Mouse (Mus musculus): ENCODE results near the gene Clec11a. TPM values are rescaled to one million over a fixed set of nuclear protein-coding genes. Genes with fewer than 3 reads are reported as not detected.

The Clec11a gene
- total RNA-seq, 2 experiments from 2014 or later = 3.3 to 3.6 TPM

DNA sequence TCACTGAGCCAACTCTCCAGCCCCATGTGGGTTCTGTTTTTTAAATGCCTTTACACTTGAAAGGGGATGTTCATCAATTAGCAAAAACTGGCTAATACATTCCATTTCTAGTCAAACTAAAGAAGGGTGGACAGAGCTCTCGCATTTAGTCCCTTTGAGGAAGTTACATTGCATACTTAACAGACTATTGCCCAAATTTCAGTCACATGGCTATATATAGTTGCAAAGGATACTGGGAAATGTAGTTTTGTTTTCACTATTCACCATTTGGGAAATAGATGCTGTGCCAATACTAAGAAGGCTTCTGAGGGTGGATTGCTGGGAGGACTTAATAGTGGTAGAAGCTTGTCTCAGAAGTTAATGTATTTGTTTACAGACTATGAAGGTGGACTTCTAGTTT is 25.7 kb downstream of the Clec11a start:
- DNase-seq (ENCODE audit: low spot score in 2 of 2) = no peak

DNA sequence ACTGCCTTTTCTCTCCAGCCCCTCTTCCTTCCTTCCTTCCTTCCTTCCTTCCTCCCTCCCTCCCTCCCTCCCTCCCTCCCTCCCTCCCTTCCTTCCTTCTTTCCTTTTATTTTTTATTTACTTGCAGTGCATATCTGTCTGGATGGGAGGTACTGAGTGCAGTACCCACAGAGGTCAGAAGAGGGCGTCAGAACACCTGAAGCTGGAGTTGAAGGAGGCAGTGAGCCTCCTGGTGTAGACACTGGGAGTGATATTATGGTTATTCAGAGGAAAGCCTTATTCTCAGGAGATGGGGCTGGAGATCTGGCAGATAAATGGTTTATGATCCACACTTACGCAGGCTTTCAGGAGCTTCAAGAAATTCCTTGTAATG is 29.5 kb downstream of the Clec11a start:
- peak in 1 of 2 experiments; percentile 82 for DNase-seq (ENCODE audit: low spot score in 2 of 2)

DNA sequence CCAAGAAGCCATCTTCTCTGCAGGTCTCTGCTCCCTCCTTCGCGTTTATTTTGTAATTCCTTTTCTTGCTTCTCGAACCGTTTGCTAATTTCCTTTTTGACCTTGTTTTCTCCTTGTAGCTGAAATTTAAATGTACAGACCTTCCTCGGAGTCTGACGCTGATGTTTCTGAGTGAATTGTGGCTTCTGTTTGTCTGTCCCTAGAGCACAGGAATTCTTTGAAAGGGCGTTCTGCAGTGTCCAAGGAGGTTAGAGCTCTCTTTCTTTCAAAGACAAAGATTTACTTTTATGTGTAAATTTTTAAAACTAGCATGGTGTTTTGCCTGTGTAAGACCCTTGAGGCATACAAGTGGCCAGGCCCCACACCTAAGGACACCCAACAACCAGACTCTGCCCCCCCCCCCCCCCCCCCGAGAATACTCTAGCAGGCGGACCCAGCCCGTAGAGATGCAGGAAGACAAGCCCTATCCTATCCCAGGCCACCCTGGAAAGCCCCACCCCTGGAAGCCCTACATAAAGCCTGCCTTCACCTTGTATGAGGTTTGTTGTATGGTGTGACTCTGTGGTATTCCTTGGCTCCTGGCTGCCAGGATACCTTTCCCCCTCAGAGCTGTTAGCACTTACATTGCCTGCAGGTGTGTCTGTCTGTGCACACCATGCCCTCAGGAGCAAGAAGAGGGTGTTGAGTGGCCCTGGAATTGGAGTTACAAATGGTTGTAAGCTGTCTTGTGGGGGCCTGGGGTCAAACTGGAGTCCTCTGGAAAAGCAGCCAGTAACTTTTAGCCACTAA is 30.0 kb downstream of the Clec11a start:
- no peak for DNase-seq (ENCODE audit: low spot score in 2 of 2)

DNA sequence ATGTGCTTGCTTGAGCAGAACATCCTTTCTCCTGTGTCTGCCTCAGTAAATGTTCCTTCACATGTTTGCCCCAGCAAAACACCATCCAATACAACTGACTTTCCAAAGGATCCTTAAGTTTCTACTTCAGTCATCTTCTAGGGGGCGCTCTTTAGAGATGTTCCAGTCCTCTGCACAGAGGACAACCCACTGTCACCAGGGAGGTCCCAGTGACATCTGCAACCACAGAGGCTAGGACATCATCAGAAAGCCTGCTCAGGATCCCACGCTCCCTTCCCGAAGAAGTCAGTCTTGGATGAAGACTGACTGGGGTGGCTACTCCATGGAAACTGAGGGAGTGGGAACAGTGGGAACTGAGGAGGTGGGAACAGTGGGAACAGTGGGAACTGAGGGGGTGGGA is 31.2 kb downstream of the Clec11a start:
- DNase-seq (ENCODE audit: low spot score in 2 of 2) = no peak

DNA sequence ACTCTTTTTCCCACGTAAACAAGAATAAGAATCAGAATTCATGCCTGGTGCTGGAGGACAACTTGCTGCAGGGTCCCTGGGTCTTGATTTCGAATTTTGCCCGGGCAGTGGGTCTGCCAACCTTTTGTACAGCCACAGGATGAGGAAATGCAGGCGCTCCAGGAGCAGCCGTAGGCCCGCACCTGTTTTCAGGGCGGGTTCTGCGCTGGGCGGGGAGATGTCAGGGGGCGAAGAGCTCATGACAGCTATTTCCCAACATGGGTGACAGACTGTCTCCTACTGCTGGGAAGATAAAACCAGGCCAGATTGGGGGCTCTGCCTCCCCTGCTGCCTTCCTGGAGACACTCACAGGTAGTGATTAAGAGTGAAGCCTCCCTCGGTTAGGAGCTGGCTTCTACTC is 32.6 kb downstream of the Clec11a start:
- DNase-seq (ENCODE audit: low spot score in 2 of 2) = no peak

DNA sequence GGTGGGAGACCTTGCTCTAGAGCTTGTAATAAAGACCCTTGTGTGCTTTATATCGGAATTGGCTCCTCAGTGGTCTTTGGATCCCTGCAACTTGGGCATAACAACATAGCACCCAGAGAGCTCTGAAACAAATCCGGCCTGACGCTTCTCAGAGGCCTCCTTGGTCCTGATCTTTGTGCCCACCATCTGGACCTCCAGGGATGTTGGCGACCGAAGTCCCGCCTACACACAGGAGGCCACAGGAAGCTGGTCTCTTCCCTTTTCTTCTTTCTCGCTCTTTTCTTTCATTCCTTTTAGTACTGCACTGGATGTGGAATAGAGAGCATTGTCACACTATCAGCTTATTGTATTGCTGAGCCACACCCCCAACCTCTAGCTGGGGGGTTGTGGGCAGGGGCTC is 33.3 kb downstream of the Clec11a start:
- DNase-seq (ENCODE audit: low spot score in 2 of 2) = no peak

DNA sequence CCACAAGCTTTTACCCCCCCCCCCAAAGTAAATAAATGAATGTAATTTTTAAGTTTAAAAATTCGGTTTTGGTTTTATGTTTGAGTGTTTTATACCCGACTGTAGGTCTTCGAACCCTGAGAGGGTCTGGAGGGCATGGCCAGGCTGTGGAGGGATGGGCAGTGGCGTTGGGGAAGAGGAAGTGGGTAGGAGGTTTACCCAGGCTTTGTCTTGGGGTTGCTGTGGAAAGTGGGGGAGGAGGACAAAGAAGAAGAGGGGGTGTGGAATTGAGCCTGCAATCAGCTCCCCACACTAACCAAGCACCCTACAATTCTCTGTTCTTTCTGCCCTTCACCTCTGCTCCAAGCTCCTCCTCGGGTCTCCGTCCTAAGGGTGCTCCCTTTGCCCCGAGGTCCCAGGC is 34.2 kb downstream of the Clec11a start:
- no peak for DNase-seq (ENCODE audit: low spot score in 2 of 2)

DNA sequence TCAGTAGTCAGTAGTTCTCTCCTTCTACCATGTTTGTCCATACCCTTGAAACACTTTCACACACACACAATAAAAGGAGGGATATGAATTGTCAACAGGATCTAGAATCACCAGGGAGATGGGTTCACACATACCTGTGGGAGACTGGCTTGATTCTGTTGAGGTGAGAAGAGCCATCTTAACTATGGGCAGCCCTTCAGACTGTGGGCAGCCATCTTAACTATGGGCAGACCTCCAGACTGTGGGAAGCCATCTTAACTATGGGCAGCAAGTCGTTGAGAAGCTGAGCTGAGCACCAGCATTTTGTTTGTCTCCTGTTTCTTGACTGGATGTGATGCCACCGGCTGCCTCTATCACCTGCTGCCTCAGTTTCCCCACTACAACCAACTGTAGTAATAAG is 35.4 kb downstream of the Clec11a start:
- DNase-seq (ENCODE audit: low spot score in 2 of 2) = no peak

DNA sequence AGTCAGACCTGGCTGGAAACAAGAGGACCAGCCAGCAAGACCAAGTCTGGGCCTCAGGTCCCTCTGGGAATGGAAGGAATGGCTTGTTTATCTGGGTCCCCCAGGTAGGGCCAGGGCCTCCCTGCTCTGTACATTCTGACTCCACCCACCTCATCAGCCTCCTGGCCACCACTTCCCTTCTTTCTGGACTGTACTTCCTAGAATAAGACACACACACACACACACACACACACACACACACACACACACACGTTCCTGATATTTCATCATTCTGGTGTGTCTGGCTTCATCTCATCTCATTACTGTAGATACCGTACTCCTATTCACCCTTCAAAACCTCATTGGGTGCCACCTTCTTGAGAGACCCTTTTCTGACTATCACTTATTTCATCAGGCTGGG is 37.3 kb downstream of the Clec11a start:
- DNase-seq (ENCODE audit: low spot score in 2 of 2) = no peak

DNA sequence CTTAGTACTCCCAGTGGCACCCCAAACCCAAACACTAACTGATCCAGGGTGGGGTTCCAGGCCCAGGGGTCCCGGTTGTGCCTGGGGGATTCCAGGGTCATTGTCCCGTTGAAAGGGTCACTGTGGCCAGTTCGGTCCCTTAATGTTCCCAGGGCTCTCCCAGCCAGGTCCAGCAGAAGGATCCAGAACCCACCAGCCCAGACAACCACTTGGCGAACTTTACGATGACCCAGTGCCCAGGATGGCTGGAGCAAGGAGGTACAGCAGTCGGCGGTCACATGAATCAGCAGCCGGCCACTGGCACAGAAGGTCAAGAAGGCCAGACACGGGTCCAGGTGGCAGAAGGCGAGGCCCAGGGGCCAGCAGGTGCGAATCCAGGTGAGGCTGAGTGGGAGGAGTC is 38.6 kb downstream of the Clec11a start:
- DNase-seq (ENCODE audit: low spot score in 2 of 2) = no peak

DNA sequence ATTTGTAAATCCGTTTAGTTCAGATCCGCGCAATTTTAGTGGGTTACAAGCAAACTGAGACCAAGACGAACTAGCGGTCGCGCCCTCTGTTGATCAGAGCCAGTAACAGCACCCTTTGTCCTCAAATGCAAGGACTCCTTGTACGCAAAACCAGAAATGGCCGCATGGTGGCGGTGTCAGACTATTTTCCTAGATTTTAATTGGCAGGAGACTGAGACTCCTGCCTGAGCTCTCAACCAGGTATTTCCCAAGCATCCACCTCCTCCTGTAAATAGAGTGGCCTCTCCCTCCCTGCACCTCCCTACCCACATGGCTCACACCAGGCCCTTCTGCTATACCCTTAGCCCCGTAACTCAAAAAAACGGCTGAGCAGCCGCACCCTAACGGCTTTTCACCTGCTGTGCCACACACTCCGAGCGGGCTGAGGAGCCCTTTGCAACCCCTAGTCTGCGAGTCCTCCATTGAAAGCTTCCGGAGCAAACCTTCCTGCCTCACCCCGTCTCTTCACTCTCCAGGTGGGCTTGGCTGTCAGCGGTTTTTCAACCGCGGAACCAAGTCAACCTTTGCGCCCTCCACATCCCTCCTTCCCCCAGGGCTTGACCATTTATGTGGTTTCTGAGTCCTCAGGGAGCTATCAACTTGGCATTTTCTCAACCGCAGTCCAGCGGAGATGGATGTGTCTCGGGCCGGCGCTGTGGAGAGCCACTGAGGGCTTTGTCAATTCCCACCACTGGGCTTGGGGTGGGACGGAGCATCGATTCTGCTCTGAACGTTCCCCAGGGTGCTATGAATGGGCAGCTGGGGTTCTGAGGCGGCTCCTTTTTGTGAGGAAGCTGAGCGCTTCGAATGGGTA is 43.7 kb downstream of the Clec11a start:
- DNase-seq (ENCODE audit: low spot score in 2 of 2) = peak; percentile 92 to 99

DNA sequence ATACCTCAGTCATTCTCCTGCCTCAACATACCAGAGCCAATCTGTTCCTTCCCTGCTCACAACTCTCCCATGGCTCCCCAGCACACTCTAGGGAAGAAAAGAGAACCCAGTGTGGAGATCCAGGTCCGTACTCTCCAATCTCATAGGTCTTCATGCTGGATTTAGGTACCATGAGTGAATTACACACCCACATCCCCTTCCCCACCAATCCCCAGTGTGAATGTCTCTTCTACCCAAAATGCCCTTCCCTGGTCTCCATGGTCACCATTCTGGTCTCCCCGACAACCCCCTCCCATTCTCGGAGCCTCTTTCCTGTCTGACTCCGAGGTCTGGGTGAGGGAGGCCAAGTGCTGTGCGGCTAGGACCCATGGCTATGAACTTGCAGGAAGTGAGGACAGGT is 45.6 kb downstream of the Clec11a start, which contains the start of gene Gm15517:
TSS of gene Gm15517 (plus strand) at position 301 of the 400 bp plus-strand sequence.
- DNase-seq (ENCODE audit: low spot score in 2 of 2) = no peak

DNA sequence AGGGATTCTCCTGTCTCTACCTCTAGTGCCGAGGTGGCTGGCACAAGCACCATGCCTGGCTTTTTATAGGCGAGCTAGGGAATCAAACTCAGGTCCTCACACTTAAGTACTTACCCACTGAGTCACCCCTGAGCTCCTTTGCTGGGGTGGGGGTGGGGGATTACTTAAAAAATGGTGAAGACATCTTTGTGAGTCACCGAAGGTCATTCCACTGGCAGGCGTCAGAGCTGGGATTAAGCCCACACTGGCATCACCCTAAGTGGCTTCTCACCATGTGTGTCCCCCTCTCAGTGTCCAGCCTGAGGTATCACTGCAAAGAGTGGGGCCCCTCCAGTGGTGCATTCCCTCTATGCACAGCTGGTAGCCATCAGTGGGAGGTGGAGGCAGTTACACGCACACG is 46.3 kb downstream of the Clec11a start:
- no peak for DNase-seq (ENCODE audit: low spot score in 2 of 2)

DNA sequence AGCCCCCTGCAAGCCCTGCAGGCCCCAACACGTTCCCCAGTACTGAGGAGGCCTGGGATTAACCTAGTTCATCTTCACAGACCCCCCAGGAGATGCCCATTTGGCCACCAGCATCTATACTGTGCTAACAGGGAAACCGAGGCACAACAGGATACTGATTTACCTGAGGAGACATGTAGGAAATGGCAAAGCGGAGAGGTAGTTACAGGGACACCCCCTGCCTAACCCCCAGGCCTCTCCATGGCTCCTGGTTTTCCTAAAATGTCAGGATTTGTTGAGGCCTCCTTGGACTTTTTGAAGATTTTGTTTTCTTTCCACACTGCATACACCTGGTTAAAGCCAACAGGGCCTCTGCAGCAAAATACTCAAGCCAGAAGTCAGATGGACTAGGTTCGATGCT is 49.4 kb downstream of the Clec11a start, which contains the start of gene Acp4:
TSS of gene Acp4 (minus strand) at position 101 of the 400 bp plus-strand sequence.
- DNase-seq (ENCODE audit: low spot score in 2 of 2) = no peak

DNA sequence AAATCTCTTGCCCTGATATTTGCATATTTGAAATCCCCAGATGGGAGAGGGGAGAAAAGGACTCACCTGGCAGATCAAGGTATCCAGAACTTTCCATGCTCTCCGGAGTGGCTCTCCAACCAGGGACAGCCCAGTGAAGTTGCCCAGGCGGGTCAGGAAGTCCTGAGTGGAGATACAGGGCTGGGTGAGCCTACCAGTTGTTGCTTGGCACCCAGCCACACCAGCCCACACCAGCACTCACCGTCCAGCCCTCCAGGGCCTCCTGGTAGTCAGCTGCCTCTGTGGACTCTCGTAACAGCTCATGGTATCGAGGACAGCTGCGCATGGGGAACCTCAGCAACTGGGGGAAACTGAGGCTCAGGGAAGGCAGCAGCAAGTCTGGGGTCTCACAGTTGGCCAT is 51.8 kb downstream of the Clec11a start:
- no peak for DNase-seq (ENCODE audit: low spot score in 2 of 2)

DNA sequence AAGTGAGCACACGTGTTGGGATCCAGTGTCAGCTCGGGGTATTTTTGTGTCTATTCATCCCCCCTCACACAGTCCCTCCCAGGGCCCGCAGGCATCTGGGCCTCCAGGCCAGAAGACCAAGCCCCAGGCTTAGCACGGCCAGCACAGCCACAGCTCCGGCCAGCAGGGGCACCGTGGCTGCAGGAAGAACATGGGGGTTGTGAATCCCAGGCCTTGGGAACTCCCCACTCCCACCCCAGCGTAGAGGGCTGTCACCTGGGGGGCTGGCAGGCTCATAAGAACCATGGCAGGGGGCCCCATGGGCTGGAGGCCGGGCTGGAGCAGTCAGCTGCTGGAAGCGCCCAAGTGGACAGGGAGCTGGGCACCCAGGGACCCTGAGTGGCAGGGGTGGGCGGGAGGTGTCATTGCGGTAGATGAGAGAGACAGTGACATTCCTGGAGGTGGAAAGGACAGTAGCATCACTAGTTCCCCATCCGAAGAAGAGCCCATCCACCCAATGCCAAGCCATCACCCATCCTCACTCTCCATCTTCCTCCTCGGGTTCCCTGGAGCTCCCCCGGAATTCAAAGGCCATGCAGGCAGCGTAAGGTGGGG is 53.6 kb downstream of the Clec11a start:
- no peak for DNase-seq (ENCODE audit: low spot score in 2 of 2)

Other genes with a start within 250 kb of the Clec11a start
- gene Klk1b21, start 204.6 kb downstream of the Clec11a start, total RNA-seq (2021) = not detected
- gene Klk1b22, start 194.2 kb downstream of the Clec11a start, total RNA-seq (2021) = not detected
- not detected for gene Klk1b16, start 170.1 kb downstream of the Clec11a start, total RNA-seq (2021)
- gene Klk1b24, start 118.7 kb downstream of the Clec11a start, total RNA-seq (2021) = not detected
- gene Klk1b3, start 108.7 kb downstream of the Clec11a start, total RNA-seq (2021) = not detected
- gene Klk1b4, start 99.5 kb downstream of the Clec11a start, total RNA-seq (2021) = not detected
- gene Klk1b5, start 91.0 kb downstream of the Clec11a start, total RNA-seq (2021) = not detected
- not detected for gene Klk1, start 81.5 kb downstream of the Clec11a start, total RNA-seq (2021)
- gene Gm36864, start 70.7 kb downstream of the Clec11a start, total RNA-seq (2021) = not detected
- gene 1700028J19Rik, start 60.2 kb downstream of the Clec11a start, total RNA-seq (2021) = under 1 TPM; 0.62 to 0.84 TPM
- gene 2410002F23Rik, start 60.2 kb downstream of the Clec11a start, total RNA-seq (2021) = 10 to 100 TPM; 78.3 to 89.3 TPM
- not detected for gene Acp4, start 49.5 kb downstream of the Clec11a start, total RNA-seq (2021)
- gene Gm15517, start 45.5 kb downstream of the Clec11a start, total RNA-seq (2021) = not detected
- gene Shank1, start 3.4 kb upstream of the Clec11a start, total RNA-seq (2021) = 100 to 1,000 TPM; 626 to 653 TPM
- gene Syt3, start 77.2 kb upstream of the Clec11a start, total RNA-seq (2021) = 10 to 100 TPM; 85.4 to 87.4 TPM
- 1 to 10 TPM; 2.1 to 4.5 TPM for gene 1700008O03Rik, start 78.9 kb upstream of the Clec11a start, total RNA-seq (2021)
- 100 to 1,000 TPM; 336 to 349 TPM for gene Lrrc4b, start 122.1 kb upstream of the Clec11a start, total RNA-seq (2021)
- 10 to 100 TPM; 13.0 TPM for gene Aspdh, start 158.5 kb upstream of the Clec11a start, total RNA-seq (2021)
- 100 to 1,000 TPM in 1 of 2 experiments, 10 to 100 TPM in 1; 86.1 to 100 TPM for gene Josd2, start 161.1 kb upstream of the Clec11a start, total RNA-seq (2021)
- gene Emc10, start 189.6 kb upstream of the Clec11a start, total RNA-seq (2021) = 100 to 1,000 TPM; 235 to 245 TPM
- 10 to 100 TPM; 16.2 to 17.6 TPM for gene Fam71e1, start 189.7 kb upstream of the Clec11a start, total RNA-seq (2021)
- gene Mybpc2, start 217.8 kb upstream of the Clec11a start, total RNA-seq (2021) = under 1 TPM; 0.27 to 0.28 TPM
- not detected for gene Spib, start 225.2 kb upstream of the Clec11a start, total RNA-seq (2021)
- gene Pold1, start 241.9 kb upstream of the Clec11a start, total RNA-seq (2021) = 10 to 100 TPM in 1 of 2 experiments, 1 to 10 TPM in 1; 9.4 to 13.2 TPM
- 10 to 100 TPM; 64.9 to 68.5 TPM for gene Nr1h2, start 247.0 kb upstream of the Clec11a start, total RNA-seq (2021)

Measured in layer of hippocampus, adult 18-20 months (tissue).